Mouse (Mus musculus): Measurements from ENCODE around the gene Stk32b.

The Stk32b gene

DNA sequence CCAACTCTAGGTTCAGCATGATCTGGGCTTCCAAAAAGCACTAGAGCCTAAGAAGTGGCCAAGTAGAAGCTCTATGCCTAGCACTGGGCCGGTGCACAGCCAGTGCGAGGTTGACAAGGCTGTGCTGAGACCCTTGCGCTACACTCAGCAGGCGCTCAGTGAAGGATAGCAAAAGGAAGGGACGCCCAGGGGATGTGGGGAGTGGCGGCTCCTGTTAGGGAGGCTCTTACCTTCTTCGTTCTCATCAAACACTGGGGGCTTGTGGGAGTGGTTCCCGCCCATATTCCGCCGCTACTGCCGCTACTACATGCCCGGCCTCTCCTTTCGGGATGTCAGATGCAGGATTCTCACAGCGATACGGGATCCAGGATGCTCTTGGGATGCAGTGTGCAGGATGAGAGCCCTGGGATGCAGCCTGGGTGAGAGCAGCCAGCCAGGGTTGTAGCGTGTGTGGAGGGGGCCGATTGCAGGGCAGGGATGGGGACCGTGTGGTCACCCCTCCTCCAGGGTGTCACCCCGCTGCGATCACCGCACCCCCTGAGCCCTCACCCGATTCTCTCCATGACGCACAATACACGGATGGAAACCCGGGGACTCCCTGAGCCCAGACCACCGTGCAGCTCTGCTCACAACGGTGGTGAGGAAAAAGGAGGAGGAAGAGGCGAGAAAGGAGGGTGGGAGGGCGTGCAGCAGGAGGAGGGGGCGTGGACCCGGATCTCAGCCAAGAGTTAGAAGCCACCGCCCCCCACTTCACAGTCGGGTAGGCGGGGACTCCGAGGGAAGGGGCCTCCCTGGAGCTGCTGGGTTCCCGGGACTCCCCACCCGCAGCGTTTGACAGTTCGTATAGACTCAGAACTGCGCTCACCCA lies at the start of gene Stk32b:
Gene Stk32b, minus strand, starts transcription at position 667 of the 868 bp plus-strand sequence.
- peak; percentile 26 for DNase-seq (ENCODE audit: low read depth, low spot score)

DNA sequence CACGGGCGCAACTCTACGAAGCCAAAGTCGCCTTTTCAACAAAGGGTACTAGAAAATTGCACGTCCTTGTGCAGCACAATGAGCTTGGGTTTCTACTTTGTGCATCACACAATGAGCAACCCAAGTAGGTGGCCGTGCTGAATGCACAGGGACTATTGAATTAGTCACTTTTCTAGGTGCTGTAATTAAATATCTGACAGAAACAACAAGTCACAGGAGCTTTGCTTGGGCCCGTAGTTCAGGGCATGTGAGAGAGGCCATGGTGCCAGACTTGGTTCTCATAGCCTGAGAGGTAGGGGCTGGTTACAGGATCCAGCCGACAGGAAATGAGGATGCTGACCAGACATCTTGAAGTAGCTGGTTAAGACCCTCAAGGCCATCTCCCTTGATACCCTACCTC lies 48.9 kb upstream of the Stk32b start:
- no peak for DNase-seq (ENCODE audit: low read depth, low spot score)

DNA sequence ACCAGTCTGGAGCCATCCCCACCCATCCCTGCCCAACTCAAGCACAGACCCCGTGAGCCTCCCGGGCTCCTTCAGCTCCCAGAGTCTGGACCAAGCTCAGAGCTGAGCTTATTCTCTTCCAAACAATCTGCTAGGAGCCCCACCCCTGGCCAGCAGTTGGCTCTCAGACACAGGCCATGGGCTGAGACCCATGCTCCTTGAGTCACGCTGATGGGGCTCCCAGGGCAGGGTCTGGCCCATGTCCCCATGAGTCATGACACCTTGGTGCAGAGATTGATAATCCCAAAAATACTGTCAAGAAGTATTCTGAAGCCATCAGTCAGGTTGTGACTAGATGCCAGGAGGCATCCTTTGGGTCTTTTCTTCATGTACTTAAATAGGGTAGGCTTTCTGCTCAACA lies 45.1 kb upstream of the Stk32b start:
- DNase-seq (ENCODE audit: low read depth, low spot score): no peak

DNA sequence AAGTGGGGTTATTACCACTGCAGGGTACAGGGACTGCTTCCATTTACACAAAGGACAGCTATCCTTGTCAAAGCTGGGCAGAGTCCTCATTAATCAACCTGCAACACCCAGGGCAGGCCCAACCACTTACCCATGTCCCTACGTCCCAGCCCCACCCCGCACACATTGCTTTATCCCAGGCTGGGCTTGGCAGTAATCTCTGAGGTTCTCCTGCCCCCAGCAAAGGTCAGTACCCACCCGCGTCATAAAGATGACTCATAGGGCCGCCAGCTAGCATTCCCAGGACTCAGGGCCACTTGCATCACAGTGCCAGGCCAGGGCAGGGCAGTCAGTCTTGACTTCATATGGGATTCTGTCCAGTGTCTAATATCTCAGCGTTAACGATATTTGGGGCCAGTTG lies 36.4 kb upstream of the Stk32b start:
- no peak for DNase-seq (ENCODE audit: low read depth, low spot score)

DNA sequence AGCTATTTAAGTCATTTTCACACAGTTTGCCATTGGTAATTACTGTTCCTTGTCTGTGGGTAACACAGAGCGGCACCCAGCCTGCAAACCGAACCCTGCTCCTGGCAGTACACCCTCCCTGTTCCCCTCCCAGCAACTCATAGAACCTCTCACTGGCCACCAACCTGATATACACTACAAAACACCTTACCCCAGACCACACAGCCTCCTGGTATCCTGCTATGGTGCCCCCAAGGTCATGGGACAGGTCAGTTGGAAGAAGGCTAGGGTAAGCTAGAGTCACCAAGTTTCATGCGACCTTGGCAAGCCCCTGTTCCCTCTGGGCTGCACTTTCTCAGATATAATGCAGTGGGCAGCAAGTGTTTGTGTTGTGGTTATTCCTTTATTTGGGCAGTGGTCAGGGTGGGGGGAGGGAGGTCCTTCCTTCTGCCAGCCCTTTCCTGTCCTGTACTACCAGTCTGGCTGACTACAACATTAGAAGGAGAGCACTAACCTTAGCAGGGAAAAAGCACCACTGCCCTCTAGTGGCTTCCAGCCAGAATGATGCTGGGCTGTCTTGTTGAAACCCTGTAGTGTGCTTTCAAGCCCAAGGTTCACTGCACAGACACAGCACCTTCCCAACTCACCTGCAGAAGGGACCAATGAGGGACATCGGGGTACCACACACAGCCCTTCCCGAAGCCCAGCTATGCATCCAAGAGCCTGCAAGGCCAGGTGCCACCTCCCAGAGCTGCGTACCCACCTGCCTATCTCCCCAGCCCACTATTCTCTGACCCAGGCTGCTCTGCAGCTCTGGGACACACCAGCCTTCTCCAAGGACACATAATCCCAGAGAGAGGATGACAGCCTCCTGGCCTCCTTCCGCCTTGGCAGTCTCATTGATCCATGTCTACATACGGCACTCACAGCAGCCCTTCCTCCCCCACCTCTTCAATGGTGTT lies 35.3 kb upstream of the Stk32b start:
- DNase-seq (ENCODE audit: low read depth, low spot score): peak; percentile 85

DNA sequence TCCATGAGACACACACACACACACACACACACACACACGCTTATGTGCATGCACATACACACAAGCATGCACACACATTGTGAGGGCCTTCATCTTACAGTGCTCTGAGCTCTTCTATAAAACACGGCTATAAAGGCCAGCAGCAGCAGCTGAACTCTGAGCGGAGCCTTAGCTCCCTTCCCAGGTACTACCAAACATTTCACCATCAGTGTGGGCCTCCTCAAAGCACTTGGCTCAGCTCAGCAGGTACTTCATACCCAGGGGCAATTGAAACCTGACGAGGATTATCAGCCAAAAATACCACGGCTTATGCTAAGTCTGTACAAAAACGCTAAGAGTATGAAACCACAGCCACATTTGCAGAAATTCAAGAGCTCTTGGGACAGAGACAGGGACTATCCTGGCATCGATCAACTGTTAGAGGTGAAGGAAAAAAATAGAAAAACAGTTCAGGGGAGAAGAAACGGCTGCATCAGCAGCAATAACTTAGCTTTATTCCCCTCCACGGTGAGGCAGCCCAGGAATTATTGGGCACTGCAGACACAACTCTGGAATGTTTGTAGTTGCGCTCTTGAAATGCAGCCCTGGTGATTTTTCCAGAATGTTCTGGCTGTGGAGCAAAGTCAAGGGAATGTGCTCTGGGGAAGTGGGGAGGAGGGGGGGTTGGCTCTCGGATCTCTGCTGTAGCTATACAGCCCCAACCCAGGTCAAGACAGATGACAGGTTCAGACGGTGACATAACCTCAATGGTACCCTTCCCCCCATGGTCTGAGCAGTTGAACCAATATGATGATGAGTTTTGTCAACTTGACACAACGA lies 27.1 kb upstream of the Stk32b start:
- no peak for DNase-seq (ENCODE audit: low read depth, low spot score)

DNA sequence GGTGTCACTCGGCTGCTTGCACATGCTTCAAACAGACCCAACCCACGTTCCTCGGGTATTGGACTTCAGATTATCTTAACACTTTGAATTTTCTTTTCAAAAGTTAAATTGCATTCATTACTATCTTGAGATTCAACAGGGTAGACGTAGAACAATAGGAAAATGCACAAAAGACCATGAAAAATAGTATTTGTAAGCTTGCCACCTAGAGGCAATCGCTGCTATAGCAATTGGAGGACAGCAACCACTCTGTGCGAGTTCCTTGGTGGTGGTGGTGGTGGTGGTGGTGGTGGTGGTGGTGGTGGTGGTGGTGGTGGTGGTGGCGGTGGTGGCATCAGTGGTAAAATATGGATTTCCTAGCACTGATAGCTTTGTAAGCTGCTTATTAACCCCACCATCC lies 19.2 kb upstream of the Stk32b start:
- DNase-seq (ENCODE audit: low read depth, low spot score): peak; percentile 28

DNA sequence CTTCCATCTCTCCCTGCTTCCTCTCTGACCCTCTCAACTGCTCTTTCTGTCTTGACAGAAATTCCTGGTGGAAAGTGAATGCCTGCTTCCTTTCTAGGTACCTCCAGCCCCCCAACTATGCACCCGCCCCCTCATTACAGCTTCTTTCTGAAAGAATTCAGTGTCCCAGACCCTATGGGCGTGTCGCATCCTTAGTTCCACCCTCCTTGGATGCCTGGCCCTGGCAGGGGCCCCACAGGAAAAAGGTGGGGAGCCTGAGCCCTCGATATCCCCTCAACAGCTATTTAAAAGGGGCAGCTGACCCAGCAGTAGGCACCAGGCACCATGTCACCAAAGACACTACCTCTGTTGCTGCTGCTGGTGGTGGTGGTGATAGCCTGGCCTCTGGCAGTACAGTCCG lies 18.3 kb upstream of the Stk32b start, which contains the start of gene Cytl1:
Gene Cytl1, plus strand, starts transcription at position 296 of the 400 bp plus-strand sequence.
- no peak for DNase-seq (ENCODE audit: low read depth, low spot score)

DNA sequence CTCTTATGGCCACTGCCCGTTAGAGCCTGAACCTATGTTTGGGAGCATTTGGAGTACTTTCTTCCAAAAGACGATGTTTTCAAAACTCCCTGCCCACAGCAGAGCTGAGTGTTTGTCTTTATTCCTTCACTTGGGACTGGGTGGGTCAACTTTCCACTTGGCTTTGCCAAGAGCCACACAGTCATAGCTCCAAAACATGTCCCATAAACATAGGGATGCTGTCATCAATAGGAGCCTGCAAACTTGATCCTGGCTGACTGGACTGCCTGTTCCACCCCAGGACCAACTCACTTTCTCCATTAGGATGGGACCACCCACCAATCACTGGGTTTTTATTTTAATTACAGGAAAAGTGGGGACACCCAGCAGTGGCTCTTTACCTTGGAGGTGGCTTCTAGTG lies 13.8 kb upstream of the Stk32b start:
- DNase-seq (ENCODE audit: low read depth, low spot score): no peak

DNA sequence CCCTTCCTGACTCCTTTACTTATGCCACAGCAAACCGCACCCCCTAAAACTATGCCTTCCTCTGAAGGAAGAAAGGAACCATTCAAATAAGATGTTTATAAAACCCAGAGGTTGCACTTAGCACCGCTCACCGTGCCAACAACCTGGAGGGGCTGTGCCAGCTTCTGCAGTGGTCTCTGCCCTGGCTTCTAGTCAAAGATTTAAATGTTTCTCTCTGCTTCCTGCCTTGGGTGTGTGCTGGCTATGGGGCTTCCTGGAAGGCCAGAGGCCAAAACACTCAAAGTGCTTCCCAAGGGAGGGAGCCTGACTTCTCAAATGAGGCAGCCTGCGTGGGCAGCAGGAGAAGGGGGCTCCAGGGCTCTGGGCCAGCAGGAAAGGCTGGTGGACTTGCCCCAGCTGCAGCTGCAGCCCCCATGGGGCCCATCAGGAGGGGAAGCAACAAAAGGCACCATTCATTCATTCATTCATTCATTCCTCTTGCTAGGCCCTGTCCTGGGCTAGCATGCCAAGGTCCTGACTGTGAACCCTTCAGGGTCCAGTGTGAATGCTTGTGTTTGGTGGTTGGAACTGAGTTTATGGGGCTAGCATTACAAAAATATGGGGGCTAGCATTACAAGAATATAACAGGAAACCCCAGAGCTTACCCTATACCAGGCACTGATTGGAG lies 8.4 kb upstream of the Stk32b start:
- DNase-seq (ENCODE audit: low read depth, low spot score): no peak

DNA sequence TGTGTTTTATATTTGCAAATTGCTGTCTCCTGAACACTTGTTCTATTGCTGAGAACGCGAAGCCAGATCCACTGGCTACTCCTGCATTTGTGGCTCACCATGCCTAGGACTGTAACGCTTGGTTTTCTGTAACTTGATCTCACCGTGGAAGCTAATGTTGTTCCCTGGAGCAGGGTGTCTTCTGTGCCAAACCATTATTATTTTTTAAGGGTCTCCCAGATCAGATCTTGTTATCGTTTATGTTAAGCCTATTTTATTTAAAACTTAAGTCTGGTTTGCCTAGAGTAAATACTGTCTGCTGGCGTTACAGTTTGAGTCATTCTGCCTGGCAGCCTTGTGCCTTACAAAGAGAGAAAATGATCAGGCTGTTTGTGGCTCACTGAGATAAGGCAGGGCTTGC lies 3.7 kb upstream of the Stk32b start:
- DNase-seq (ENCODE audit: low read depth, low spot score): peak; percentile 35

DNA sequence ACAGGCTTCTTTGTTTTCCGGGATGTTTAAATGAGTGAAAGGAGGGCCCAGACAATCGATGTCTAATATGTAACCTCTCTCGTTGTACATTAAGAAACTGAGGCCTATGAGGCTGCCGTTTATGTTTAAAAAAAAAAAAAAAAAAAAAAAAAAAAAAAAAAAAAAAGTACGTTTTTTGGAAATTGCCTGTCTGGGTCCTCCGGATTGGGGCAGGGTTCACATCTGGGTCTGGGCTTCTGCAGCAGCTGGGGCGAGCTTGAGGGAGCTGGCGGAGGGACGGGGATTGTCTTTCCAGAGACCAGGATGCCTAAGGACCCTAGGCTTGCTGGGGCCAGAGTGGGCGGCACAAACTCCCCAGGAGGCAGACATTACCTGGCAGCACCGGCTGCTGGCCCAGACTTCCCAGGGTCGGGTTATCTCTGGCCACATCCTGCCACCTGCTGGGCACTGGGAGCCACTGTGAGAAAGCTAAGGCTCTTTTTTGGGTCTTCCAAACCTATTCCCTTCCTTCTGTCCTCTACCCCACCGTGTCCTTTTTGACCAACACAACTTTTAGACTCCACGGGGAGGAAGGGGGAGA lies 503 bp upstream of the Stk32b start:
- peak; percentile 65 for DNase-seq (ENCODE audit: low read depth, low spot score)

DNA sequence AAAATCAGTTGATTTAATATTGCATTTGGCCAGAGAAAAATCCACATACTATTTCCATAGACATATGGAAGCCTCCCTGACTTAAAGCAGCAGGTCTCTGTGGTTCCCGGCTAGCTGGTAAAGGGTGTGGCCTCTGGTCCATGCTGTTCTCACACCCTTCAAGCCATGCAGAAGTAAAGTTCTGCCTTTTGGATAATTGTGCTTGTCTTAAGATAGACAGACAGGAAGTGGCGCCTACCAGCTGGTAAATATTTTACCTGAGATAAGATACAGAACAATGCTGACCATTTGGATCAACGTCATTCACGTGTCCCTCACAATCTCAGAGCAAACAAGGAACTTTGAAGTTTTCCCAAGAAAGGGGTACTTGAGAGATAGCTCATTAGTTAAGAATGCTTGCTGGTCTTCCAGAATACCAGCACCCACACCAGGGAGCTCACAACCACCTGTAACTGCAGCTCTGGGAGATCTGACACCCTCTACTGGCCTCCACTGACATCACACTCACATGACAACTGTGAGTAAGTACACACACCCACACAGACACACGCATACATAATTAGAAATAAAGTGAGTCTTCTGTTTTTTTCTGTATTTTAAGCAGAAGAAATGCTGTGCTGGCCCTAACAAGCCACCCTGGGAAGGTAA lies 7.6 kb downstream of the Stk32b start:
- DNase-seq (ENCODE audit: low read depth, low spot score): no peak

DNA sequence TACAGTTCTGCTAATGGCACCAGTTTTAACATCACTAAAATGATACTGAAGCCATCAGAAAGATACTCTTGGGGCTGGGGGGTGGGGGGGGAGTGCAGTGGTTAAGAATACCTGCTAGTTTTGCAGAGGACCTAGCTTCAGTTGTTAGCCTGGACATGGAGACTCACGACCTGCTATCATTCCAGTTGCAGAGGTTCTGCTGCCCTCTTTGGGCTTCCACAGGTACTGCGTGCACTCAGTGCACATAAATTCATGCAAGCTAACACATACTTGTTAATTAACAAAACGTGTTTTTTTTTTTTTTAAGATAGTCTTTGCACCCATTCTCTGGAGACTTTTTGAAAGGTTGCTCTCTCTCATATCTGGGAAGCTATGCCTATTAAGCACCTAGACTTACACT lies 8.8 kb downstream of the Stk32b start:
- DNase-seq (ENCODE audit: low read depth, low spot score): no peak

DNA sequence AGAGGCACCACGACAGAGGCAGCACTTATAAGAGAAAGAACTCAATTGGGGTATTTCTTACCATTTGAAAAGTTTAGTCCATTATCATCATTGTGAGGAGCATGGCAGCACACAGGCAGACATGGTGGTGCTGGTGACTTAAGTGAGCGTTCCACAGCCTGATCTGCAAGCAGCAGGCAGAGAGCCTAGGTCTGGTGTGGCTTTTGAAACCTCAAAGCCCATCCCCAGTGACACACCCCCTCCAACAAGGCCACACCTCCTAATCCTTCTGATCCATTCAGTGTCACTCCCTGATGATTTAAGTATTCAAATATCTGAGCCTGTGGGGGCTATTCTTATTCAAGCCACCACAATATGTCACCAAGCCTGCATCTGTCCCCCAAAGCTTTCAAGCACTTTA lies 12.0 kb downstream of the Stk32b start:
- no peak for DNase-seq (ENCODE audit: low read depth, low spot score)

DNA sequence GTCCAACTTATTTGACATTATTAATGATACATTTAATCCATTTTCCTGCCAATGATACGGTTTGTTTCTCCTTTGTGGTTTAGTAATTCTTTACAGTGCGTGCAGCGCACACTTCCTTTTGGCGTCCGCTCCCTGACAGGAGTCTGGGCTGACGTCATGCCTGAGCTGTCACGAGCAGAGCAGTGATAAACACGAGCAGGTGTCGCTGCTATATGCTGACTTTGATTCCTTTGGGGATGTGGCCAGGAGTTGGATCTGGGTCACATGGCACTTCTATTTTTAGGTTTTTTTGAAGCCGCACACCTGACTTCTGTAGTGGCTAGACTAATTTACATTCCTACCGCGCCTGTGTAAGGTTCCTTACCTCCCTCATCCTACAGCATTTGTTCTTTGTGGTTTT lies 17.2 kb downstream of the Stk32b start:
- peak; percentile 55 for DNase-seq (ENCODE audit: low read depth, low spot score)

DNA sequence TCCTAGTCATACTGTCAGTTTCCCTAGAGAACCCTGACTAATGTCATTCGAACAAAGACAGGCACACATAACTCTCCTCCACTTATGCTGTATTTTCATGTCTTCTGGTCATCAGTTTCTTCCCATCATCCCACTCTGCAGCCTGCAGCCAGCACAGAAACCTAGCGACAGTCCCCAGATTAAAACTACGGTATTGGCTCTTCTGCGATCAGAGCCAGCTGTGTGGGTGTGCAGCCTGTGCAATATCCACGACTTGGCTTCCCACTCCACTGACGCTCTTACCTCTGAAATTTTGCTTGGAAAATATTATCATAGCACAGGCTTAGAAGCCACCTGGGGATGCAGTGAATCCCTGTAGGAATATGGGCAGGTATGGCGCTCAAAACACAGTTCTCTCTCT lies 19.7 kb downstream of the Stk32b start:
- peak; percentile 53 for DNase-seq (ENCODE audit: low read depth, low spot score)

DNA sequence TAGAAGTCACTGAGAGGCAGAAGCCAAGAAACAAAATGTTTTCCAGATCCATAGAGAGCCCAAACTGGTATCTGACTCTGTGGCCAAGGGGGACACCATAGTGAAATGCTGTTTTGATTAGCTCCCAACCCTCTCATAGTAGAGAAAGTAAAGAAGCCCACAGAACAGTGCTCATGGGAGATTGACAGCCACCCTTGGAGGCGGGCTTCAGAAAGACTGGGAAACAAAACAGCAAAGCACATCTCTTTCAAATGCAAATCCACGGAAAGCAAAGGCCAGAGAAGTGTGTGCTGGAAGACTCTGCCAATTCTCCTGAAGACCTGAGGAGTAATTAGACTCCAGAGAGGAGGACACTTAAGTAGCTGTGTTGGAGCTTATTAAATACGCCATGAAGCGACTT lies 21.2 kb downstream of the Stk32b start:
- no peak for DNase-seq (ENCODE audit: low read depth, low spot score)

DNA sequence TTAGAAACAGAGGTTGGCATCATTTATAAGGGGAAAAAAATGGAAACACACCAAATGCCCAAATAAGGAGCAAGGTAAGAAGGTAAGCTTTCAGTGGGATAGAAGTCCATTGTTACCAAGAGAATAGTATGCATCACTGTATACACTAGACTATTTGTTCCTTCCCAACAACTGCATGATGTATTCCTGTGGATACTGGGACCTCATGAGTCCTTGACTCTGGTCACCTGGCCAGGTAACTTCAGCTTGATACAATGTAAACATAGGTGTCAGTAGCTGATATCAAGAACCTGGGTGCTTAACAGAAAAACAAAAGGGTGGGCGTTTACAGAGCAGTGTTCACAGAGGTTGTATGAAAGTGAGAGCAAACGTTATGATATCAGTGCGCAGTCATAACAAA lies 24.2 kb downstream of the Stk32b start:
- DNase-seq (ENCODE audit: low read depth, low spot score): no peak

DNA sequence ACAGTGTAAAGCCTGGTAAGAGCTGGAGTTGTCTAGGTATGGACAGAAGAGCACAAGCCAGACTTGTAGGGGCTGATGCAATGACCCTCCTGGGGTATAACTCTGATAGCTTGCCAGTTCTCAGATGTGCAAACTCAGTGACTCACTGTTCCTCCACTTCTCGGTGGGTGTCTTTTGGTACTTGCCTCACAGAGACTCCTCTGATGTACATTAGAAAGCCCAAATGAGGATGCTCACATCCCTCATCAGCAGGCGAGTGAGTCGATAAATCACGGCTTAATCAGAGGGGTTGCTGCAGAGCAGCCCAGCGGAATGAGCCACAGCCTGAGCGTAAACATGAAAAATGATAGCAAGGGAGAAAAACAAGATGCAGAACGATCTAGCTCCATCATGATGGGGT lies 46.2 kb downstream of the Stk32b start:
- DNase-seq (ENCODE audit: low read depth, low spot score): peak; percentile 61
